Mouse (Mus musculus) cortical plate, adult 2 months (tissue): Measurements from ENCODE around the gene Adgre5.

ENCODE experiments used
- CTCF ChIP-seq: fragments of 200-500 bp; IDR thresholded peaks from 2 replicates; pipeline ENCODE4 v1.5.1; 2011; ENCODE audit warnings: mild to moderate bottlenecking, control low read depth, low read length; ENCODE audit not compliant: insufficient read depth; ENCODE audit errors: extremely low read depth
- POLR2A ChIP-seq: fragments of 200-500 bp; IDR thresholded peaks from 2 replicates; pipeline ENCODE4 v1.6.1; 2011; ENCODE audit warnings: mild to moderate bottlenecking, low read length, control low read depth; ENCODE audit not compliant: insufficient read depth; ENCODE audit errors: extremely low read depth

DNA sequence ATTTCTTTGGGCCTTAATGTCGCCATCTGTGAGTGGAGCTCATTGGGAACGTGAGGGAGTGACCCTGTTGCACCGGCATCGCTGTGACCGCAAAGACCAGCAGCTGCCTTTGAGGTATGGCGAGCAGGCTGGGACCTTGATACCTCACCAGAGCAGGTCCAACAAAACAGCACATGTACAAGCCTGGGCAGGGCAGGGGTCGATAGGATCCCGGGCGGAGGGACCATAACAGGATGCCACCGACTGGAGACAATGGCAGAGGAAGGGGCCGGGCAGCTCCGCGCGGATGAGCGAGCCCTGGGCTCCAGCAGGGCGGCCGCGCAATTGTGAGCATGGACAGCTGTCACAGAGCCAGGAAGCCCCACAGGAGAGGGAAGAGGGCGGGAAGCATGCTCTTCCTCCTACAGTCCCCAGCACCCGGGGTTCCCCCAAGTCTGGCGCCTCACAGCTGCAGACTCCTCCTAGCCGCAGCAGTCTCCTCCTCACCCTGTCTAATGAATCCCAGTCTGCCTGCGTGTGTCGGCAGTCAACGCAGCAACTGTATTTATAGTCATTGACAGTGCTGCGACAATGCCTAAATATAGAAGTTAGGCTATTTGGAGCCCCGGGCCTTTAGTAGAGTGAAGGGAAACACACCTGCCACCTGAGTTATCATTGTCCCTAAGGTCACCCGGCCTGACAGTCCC is 6.7 kb upstream of the Adgre5 start:
- TF ChIP-seq CTCF, result no peak
- TF ChIP-seq POLR2A, result 0 out of 2 replicates have a peak, but pooled peaks have one; percentile 11
